Mouse (Mus musculus) liver, embryonic 14.5 days (tissue): ENCODE results near the gene Usp53.

Experiments
- CTCF ChIP-seq: IDR thresholded peaks from 2 replicates; pipeline ENCODE4 v1.5.1; 2016; ENCODE audit warnings: antibody characterized with exemption, low read depth, control low read depth
- EP300 ChIP-seq: IDR thresholded peaks from 2 replicates; pipeline ENCODE4 v1.6.1; 2016; ENCODE audit warnings: antibody characterized with exemption, low read depth

DNA sequence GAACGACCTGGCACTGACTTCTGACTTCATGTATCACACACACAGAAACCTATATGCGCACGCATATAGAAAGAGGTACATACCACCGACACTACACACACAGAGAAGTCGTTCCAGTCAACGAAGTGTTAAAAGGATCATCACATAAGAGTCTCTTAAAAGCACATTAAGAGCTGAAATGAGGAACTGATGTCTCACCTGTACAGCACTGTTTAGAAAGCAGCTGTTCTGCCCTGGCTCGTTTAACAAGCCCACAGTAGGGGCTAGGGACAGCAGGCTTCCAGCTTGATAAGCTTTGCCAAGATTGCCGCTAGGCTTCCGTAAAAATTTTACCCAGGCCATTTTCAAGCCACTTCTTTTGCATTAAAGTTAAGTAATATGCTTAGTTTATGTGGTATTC, 15.9 kb downstream of the Usp53 start:
- TF ChIP-seq CTCF (no peak), EP300 (no peak)
